Mouse (Mus musculus): ENCODE results near the gene Slc38a8. TPM values are rescaled to one million over a fixed set of nuclear protein-coding genes. Genes with fewer than 3 reads are reported as not detected.

Gene Slc38a8
- polyA plus RNA-seq, 1 experiment from 2014 or later = not detected

GRCm38 (mm10) chr8:119434569-119434968 is 66.9 kb downstream of the Slc38a8 start:
- Histone ChIP-seq H3K27me3 (replicated peaks) (no peaks in the 10 kb centered on the region), H3K27ac (no peak overlapping the region), H3K4me3 (no peak overlapping the region), H3K9me3 (no peaks in the 10 kb centered on the region), H3K36me3 (replicated peaks) (no peaks in the 10 kb centered on the region), H3K4me1 (no peaks in the 10 kb centered on the region), H3K4me2 (no peak overlapping the region), H3K9ac (no peak overlapping the region)
- 79% methylated on average over 6 of the region's 6 CpGs for WGBS
- no peak for ATAC-seq (replicated peaks)

- no peaks in the 10 kb centered on the region for H3K36me3 ChIP-seq (replicated peaks)
- 89% methylated on average over 13 of the region's 13 CpGs for WGBS
- no peaks in the 10 kb centered on the region for H3K27me3 ChIP-seq (replicated peaks)
- H3K9me3 ChIP-seq = no peaks in the 10 kb centered on the region
- H3K4me1 ChIP-seq = no peaks in the 10 kb centered on the region
- H3K4me2 ChIP-seq = no peak within 1 kb of the TSS
- no peak for ATAC-seq (replicated peaks)
- H3K9ac ChIP-seq = no peak within 1 kb of the TSS
- no peak within 1 kb of the TSS for H3K27ac ChIP-seq
- no peak within 1 kb of the TSS for H3K4me3 ChIP-seq
These were observed 67.8 kb downstream of the Slc38a8 start, which contains the start of gene Osgin1 for GRCm38 (mm10) chr8:119433582-119434174. Gene Osgin1 (plus strand): TSS chr8:119434124.

GRCm38 (mm10) chr8:119432372-119432771 is 69.1 kb downstream of the Slc38a8 start:
- no peaks in the 10 kb centered on the region for H3K36me3 ChIP-seq (replicated peaks)
- no peaks in the 10 kb centered on the region for H3K27me3 ChIP-seq (replicated peaks)
- no peaks in the 10 kb centered on the region for H3K9me3 ChIP-seq
- no peak overlapping the region for H3K4me3 ChIP-seq
- no peak for ATAC-seq (replicated peaks)
- no peak overlapping the region for H3K27ac ChIP-seq
- no peaks in the 10 kb centered on the region for H3K4me1 ChIP-seq
- 54% methylated on average over 3 of the region's 3 CpGs for WGBS
- no peak overlapping the region for H3K9ac ChIP-seq
- no peak overlapping the region for H3K4me2 ChIP-seq

- Histone ChIP-seq H3K27ac (no peak overlapping the region), H3K27me3 (replicated peaks) (no peaks in the 10 kb centered on the region), H3K36me3 (replicated peaks) (no peaks in the 10 kb centered on the region), H3K4me3 (no peak overlapping the region), H3K9me3 (no peaks in the 10 kb centered on the region), H3K9ac (no peak overlapping the region), H3K4me2 (no peak overlapping the region), H3K4me1 (no peaks in the 10 kb centered on the region)
- no peak for ATAC-seq (replicated peaks)
- 91% methylated on average over 7 of the region's 7 CpGs for WGBS
These were observed 70.8 kb downstream of the Slc38a8 start for GRCm38 (mm10) chr8:119430690-119431089.

- H3K4me3 ChIP-seq = no peak overlapping the region
- H3K36me3 ChIP-seq (replicated peaks) = no peaks in the 10 kb centered on the region
- no peak for ATAC-seq (replicated peaks)
- WGBS = 78% methylated on average over 8 of the region's 8 CpGs
- H3K4me1 ChIP-seq = no peaks in the 10 kb centered on the region
- H3K9ac ChIP-seq = no peak overlapping the region
- no peak overlapping the region for H3K4me2 ChIP-seq
- H3K27ac ChIP-seq = no peak overlapping the region
- H3K9me3 ChIP-seq = no peaks in the 10 kb centered on the region
- H3K27me3 ChIP-seq (replicated peaks) = no peaks in the 10 kb centered on the region
These were observed 71.2 kb downstream of the Slc38a8 start for GRCm38 (mm10) chr8:119430250-119430649.

Other genes with a start within 250 kb of the Slc38a8 start
- gene Hsbp1, start 157.2 kb downstream of the Slc38a8 start, polyA plus RNA-seq (2015; fragmentation: Nextera tagmentation; extraction: Ambion mirVana) = 773 and 776 TPM in 2 replicates
- gene Mlycd, start 106.8 kb downstream of the Slc38a8 start, polyA plus RNA-seq (2015; fragmentation: Nextera tagmentation; extraction: Ambion mirVana) = 16.2 and 17.8 TPM in 2 replicates
- 0.28 and 0.34 TPM in 2 replicates for gene Osgin1, start 67.6 kb downstream of the Slc38a8 start, polyA plus RNA-seq (2015; fragmentation: Nextera tagmentation; extraction: Ambion mirVana)
- gene Necab2, start 55.0 kb downstream of the Slc38a8 start, polyA plus RNA-seq (2015; fragmentation: Nextera tagmentation; extraction: Ambion mirVana) = 53.0 and 60.5 TPM in 2 replicates
- 59.5 and 61.1 TPM in 2 replicates for gene Mbtps1, start 57.0 kb upstream of the Slc38a8 start, polyA plus RNA-seq (2015; fragmentation: Nextera tagmentation; extraction: Ambion mirVana)
- gene Hsdl1, start 73.5 kb upstream of the Slc38a8 start, polyA plus RNA-seq (2015; fragmentation: Nextera tagmentation; extraction: Ambion mirVana) = 212 and 213 TPM in 2 replicates
- 0.54 and 0.55 TPM in 2 replicates for gene Dnaaf1, start 73.5 kb upstream of the Slc38a8 start, polyA plus RNA-seq (2015; fragmentation: Nextera tagmentation; extraction: Ambion mirVana)
- 16.6 and 17.7 TPM in 2 replicates for gene Taf1c, start 103.5 kb upstream of the Slc38a8 start, polyA plus RNA-seq (2015; fragmentation: Nextera tagmentation; extraction: Ambion mirVana)
- gene Adad2, start 111.0 kb upstream of the Slc38a8 start, polyA plus RNA-seq (2015; fragmentation: Nextera tagmentation; extraction: Ambion mirVana) = 0.23 and 0.31 TPM in 2 replicates
- 0.14 and 0.33 TPM in 2 replicates for gene Kcng4, start 134.0 kb upstream of the Slc38a8 start, polyA plus RNA-seq (2015; fragmentation: Nextera tagmentation; extraction: Ambion mirVana)
- 4.6 and 7.1 TPM in 2 replicates for gene Wfdc1, start 164.7 kb upstream of the Slc38a8 start, polyA plus RNA-seq (2015; fragmentation: Nextera tagmentation; extraction: Ambion mirVana)
- 0.11 and 0.19 TPM in 2 replicates for gene Atp2c2, start 198.3 kb upstream of the Slc38a8 start, polyA plus RNA-seq (2015; fragmentation: Nextera tagmentation; extraction: Ambion mirVana)

All from midbrain, embryonic 15.5 days (tissue).